Mouse (Mus musculus): ENCODE measurements around the gene P2ry14. TPM values are rescaled to one million over a fixed set of nuclear protein-coding genes. Genes with fewer than 3 reads are reported as not detected.

P2ry14 gene
- polyA plus RNA-seq (2015; fragmentation: Nextera tagmentation; extraction: Ambion mirVana) = 3.8 and 5.0 TPM in 2 replicates

DNA sequence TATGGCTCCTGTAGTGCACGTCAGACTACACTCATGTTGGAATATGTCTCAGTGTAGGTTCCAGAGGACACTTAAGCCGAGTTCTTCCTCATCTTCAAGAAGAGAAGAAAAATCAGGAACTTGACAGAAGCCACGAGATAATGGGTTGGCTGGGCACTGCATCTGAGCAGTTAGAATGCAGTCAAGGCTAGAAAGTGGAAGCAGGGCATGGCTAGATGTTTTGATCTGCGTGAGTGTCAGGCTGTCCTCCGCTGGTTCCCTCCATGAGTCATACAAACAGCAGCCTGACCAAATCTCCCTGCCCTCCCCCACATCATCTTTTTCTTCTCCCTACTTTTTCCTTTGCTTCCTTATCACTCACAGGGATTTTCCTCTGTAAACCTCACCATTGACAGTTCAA lies at the start of gene P2ry14:
TSS of gene P2ry14 (minus strand) at position 195 of the 400 bp plus-strand sequence.
- 80% methylated on average over 5 of the region's 5 CpGs for WGBS

DNA sequence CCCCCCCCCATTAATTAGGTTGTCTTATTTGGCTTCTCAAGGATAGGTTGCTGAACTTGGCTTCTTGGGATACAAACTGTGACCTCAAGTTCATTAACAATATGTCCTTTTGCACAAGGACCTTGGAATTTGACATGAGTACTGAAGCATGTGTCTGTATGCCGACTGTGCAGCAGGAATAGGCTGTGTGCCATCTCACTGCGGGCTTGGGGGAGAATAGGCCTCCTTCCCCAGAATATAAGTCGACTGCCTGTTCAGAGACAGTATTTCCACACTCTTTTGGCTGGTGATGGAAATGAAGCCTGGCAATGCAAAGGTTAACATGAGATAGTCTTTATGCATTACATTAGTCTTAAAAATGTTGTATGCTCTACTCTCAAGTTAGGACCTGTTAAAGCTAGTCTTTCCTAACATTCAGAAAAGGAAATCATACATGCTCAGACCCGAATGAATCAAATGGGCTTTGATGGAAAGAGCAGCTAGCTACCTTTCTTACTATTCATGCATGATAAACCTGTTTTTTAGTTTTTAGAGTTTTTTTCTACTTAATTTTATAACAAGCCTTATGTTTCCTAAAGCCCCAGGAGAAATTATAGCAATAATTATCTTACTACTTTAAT lies 44.0 kb upstream of the P2ry14 start:
- WGBS = 75% methylated on average over 4 of the region's 4 CpGs

More for the DNA sequence above, at the start of gene P2ry14:
- H3K4me1 ChIP-seq (ENCODE audit: insufficient read depth, low read length) = no peaks in the 10 kb centered on the region
- H3K27ac ChIP-seq (ENCODE audit: low read length) = no peak within 1 kb of the TSS
- no peak within 1 kb of the TSS for H3K4me2 ChIP-seq (replicated peaks; ENCODE audit: low read depth, low read length)
- H3K9ac ChIP-seq (replicated peaks; ENCODE audit: low read length) = no peak within 1 kb of the TSS
- no peaks in the 10 kb centered on the region for H3K9me3 ChIP-seq (ENCODE audit: low read length)
- H3K4me3 ChIP-seq (ENCODE audit: low read length) = no peak within 1 kb of the TSS
- H3K27me3 ChIP-seq (ENCODE audit: insufficient read depth, low read length) = no peaks in the 10 kb centered on the region
- no peaks in the 10 kb centered on the region for H3K36me3 ChIP-seq (ENCODE audit: insufficient read depth, low read length)
- ATAC-seq (ENCODE audit: low FRiP score, low TSS enrichment) = no peak

DNA sequence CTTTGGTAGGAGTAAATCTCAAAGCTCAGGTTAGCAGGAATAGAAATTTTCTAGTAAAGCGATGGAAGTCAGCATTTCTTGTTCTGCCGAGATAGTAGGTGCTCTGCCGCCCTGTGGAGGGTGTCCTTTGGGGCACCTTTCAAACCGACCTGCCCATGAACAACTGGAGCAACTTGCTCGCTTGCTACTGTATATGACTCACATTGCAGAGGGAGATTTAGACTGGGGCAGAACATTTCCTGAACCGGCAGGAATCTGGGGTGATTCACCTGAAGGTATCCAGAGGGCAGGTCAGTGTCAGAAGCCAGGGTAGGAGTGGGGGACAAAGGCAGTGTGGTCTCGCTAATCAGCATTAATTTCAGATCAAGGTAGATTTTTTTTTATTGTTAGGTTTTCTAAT lies 41.5 kb upstream of the P2ry14 start, which contains the start of gene Gpr87:
TSS of gene Gpr87 (minus strand) at position 167 of the 400 bp plus-strand sequence.
- Histone ChIP-seq H3K4me3 (ENCODE audit: low read length) (no peak within 1 kb of the TSS), H3K36me3 (ENCODE audit: insufficient read depth, low read length) (no peaks in the 10 kb centered on the region), H3K27me3 (ENCODE audit: insufficient read depth, low read length) (no peaks in the 10 kb centered on the region), H3K9me3 (ENCODE audit: low read length) (no peaks in the 10 kb centered on the region), H3K9ac (replicated peaks; ENCODE audit: low read length) (no peak within 1 kb of the TSS), H3K4me2 (replicated peaks; ENCODE audit: low read depth, low read length) (no peak within 1 kb of the TSS), H3K27ac (ENCODE audit: low read length) (no peak within 1 kb of the TSS), H3K4me1 (ENCODE audit: insufficient read depth, low read length) (no peaks in the 10 kb centered on the region)
- WGBS = 83% methylated on average over 7 of the region's 7 CpGs
- ATAC-seq (ENCODE audit: low FRiP score, low TSS enrichment) = no peak

More for the DNA sequence above, 44.0 kb upstream of the P2ry14 start:
- H3K27ac ChIP-seq (ENCODE audit: low read length) = no peak overlapping the region
- H3K9ac ChIP-seq (replicated peaks; ENCODE audit: low read length) = no peak overlapping the region
- no peak for ATAC-seq (ENCODE audit: low FRiP score, low TSS enrichment)
- no peaks in the 10 kb centered on the region for H3K36me3 ChIP-seq (ENCODE audit: insufficient read depth, low read length)
- H3K27me3 ChIP-seq (ENCODE audit: insufficient read depth, low read length) = no peaks in the 10 kb centered on the region
- no peak overlapping the region for H3K4me2 ChIP-seq (replicated peaks; ENCODE audit: low read depth, low read length)
- no peaks in the 10 kb centered on the region for H3K9me3 ChIP-seq (ENCODE audit: low read length)
- H3K4me1 ChIP-seq (ENCODE audit: insufficient read depth, low read length) = no peaks in the 10 kb centered on the region
- H3K4me3 ChIP-seq (ENCODE audit: low read length) = no peak overlapping the region

DNA sequence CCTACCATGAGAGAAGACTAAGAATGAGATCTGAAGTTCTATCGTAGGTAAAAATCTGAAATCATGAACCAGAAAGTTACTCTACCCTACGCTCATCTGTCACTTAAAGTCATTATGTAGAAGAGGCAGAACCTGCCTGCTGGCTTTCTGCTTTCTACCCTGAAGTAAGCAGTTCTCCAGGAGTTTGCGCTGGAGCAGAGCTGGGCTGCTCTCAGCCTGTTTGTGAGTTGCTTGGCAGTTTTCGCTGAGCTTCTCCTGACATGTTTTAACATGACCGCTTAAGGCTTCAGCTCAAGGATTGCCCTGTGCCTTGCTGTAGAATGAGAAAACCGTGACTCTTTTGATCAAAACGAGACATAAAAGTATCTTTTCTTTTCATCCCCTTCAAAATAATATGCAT lies 40.7 kb upstream of the P2ry14 start:
- no peak overlapping the region for H3K4me3 ChIP-seq (ENCODE audit: low read length)
- WGBS = 88% methylated on average over 7 of the region's 7 CpGs
- no peak overlapping the region for H3K9ac ChIP-seq (replicated peaks; ENCODE audit: low read length)
- ATAC-seq (ENCODE audit: low FRiP score, low TSS enrichment) = no peak
- H3K27ac ChIP-seq (ENCODE audit: low read length) = no peak overlapping the region
- H3K9me3 ChIP-seq (ENCODE audit: low read length) = no peaks in the 10 kb centered on the region
- H3K27me3 ChIP-seq (ENCODE audit: insufficient read depth, low read length) = no peaks in the 10 kb centered on the region
- H3K36me3 ChIP-seq (ENCODE audit: insufficient read depth, low read length) = no peaks in the 10 kb centered on the region
- no peak overlapping the region for H3K4me2 ChIP-seq (replicated peaks; ENCODE audit: low read depth, low read length)
- no peaks in the 10 kb centered on the region for H3K4me1 ChIP-seq (ENCODE audit: insufficient read depth, low read length)

DNA sequence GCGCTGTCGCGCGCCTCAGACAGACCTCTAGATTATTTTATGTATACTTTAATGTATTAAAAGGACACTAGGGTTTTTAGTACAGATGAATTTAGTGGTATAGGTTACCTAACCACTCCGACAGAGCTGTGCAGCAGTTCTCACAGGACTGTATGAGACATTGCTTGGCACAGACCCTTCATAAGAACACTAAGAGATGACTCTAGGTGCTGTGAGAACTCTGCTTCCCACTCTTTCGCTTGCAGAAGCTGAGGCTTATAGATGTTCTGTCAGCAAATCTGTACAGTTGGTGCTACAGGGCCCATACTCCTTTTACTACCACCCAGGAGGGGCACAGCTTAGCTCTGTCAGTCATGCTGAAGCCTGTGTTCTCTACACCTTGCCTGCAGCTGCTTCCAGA lies 38.3 kb upstream of the P2ry14 start:
- Histone ChIP-seq H3K4me2 (replicated peaks; ENCODE audit: low read depth, low read length) (no peak overlapping the region), H3K9me3 (ENCODE audit: low read length) (no peaks in the 10 kb centered on the region), H3K9ac (replicated peaks; ENCODE audit: low read length) (no peak overlapping the region), H3K36me3 (ENCODE audit: insufficient read depth, low read length) (no peaks in the 10 kb centered on the region), H3K27ac (ENCODE audit: low read length) (no peak overlapping the region), H3K4me1 (ENCODE audit: insufficient read depth, low read length) (no peaks in the 10 kb centered on the region), H3K27me3 (ENCODE audit: insufficient read depth, low read length) (no peaks in the 10 kb centered on the region), H3K4me3 (ENCODE audit: low read length) (no peak overlapping the region)
- ATAC-seq (ENCODE audit: low FRiP score, low TSS enrichment) = no peak
- WGBS = 98% methylated on average over 6 of the region's 6 CpGs

DNA sequence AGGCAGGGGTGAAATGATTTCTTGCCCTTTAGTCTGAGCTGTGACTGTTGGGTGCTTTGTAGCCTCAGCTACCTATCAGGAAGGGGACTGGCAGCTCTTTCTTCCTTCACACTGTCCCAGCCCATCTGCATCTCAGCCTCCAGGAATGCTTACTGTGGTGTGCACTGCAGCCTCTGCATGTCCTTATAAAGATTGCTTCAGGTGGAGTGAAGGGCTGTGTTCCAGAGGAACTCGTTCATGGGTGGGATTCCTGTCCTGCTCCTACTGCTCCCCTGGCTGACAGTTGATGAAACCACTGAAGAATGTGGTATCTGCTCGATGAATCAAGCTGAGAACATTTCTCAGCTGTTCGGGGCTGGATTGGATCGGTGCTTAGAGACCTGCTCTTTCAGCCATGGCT lies 33.9 kb upstream of the P2ry14 start:
- Histone ChIP-seq H3K27ac (ENCODE audit: low read length) (no peak overlapping the region), H3K9ac (replicated peaks; ENCODE audit: low read length) (no peak overlapping the region), H3K4me2 (replicated peaks; ENCODE audit: low read depth, low read length) (no peak overlapping the region), H3K4me1 (ENCODE audit: insufficient read depth, low read length) (no peaks in the 10 kb centered on the region), H3K4me3 (ENCODE audit: low read length) (no peak overlapping the region), H3K9me3 (ENCODE audit: low read length) (no peaks in the 10 kb centered on the region), H3K36me3 (ENCODE audit: insufficient read depth, low read length) (no peaks in the 10 kb centered on the region), H3K27me3 (ENCODE audit: insufficient read depth, low read length) (no peaks in the 10 kb centered on the region)
- 76% methylated on average over 4 of the region's 4 CpGs for WGBS
- ATAC-seq (ENCODE audit: low FRiP score, low TSS enrichment) = no peak

DNA sequence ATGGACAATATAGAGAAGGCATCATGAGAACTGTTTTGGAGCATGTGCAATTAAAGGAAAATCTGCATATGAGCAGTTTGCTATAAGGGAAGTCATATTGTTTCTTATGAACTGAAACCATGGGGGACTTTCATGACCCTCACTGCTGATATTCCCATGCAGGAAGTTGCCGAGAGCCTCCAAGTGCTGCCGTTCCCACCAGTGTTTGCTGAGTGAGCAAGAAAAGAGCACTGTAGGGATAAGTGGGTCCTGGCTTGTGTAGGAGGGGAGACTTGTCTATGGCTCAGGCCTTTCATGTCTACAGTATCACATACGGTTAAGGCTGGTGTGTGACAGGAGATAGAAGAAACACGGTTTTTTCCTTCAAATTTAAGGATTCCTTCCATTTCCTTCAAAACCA lies 32.2 kb upstream of the P2ry14 start:
- Histone ChIP-seq H3K36me3 (ENCODE audit: insufficient read depth, low read length) (no peaks in the 10 kb centered on the region), H3K4me1 (ENCODE audit: insufficient read depth, low read length) (no peaks in the 10 kb centered on the region), H3K9ac (replicated peaks; ENCODE audit: low read length) (no peak overlapping the region), H3K9me3 (ENCODE audit: low read length) (no peaks in the 10 kb centered on the region), H3K4me2 (replicated peaks; ENCODE audit: low read depth, low read length) (no peak overlapping the region), H3K4me3 (ENCODE audit: low read length) (no peak overlapping the region), H3K27me3 (ENCODE audit: insufficient read depth, low read length) (no peaks in the 10 kb centered on the region), H3K27ac (ENCODE audit: low read length) (no peak overlapping the region)
- no peak for ATAC-seq (ENCODE audit: low FRiP score, low TSS enrichment)
- 82% methylated on average over 4 of the region's 4 CpGs for WGBS

DNA sequence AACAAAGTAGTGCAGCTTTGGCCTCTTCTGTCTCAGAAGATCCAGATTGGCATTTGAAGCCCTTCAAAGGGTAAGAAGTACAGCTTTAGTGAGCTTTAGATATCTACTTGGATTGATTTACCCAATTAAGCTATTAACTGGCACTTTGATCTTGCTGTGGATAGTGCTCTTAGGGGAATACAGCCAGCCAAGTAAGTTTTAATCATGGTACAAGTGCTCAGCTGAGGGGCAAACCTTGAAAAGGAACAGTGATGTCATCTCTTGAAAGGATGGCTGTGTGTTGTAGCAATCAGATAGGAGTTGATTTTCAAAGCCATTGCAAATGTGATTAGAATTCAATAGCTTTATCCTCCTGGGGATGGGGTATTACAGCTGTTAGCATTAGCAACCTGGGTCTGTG lies 28.7 kb upstream of the P2ry14 start:
- no peaks in the 10 kb centered on the region for H3K9me3 ChIP-seq (ENCODE audit: low read length)
- H3K4me1 ChIP-seq (ENCODE audit: insufficient read depth, low read length) = no peaks in the 10 kb centered on the region
- no peak overlapping the region for H3K4me2 ChIP-seq (replicated peaks; ENCODE audit: low read depth, low read length)
- H3K9ac ChIP-seq (replicated peaks; ENCODE audit: low read length) = no peak overlapping the region
- no peaks in the 10 kb centered on the region for H3K36me3 ChIP-seq (ENCODE audit: insufficient read depth, low read length)
- H3K4me3 ChIP-seq (ENCODE audit: low read length) = no peak overlapping the region
- ATAC-seq (ENCODE audit: low FRiP score, low TSS enrichment) = no peak
- H3K27me3 ChIP-seq (ENCODE audit: insufficient read depth, low read length) = no peaks in the 10 kb centered on the region
- no peak overlapping the region for H3K27ac ChIP-seq (ENCODE audit: low read length)

DNA sequence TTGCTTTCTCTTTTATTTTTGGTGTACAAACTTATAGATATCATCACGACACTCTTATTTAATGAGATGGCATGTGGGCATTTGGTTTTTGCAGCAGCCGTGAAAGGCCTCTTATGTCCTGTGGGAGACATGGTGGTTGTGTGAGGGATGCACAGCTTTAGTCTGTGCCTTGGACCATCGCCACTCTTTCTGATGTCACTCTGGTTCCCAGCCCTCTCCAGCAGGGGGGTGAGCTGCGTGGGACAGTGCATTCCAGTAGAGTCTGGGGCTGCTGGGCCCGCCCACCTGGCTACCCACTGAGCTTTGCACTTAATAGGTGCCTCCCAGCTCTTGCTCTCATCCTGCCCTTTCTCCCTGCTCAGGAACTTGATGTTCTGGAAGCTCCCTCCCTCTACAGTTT lies 27.7 kb upstream of the P2ry14 start:
- no peak overlapping the region for H3K4me3 ChIP-seq (ENCODE audit: low read length)
- H3K36me3 ChIP-seq (ENCODE audit: insufficient read depth, low read length) = no peaks in the 10 kb centered on the region
- H3K27ac ChIP-seq (ENCODE audit: low read length) = no peak overlapping the region
- no peaks in the 10 kb centered on the region for H3K4me1 ChIP-seq (ENCODE audit: insufficient read depth, low read length)
- no peak overlapping the region for H3K4me2 ChIP-seq (replicated peaks; ENCODE audit: low read depth, low read length)
- H3K9me3 ChIP-seq (ENCODE audit: low read length) = no peaks in the 10 kb centered on the region
- no peak for ATAC-seq (ENCODE audit: low FRiP score, low TSS enrichment)
- 73% methylated on average over 5 of the region's 5 CpGs for WGBS
- H3K27me3 ChIP-seq (ENCODE audit: insufficient read depth, low read length) = no peaks in the 10 kb centered on the region
- no peak overlapping the region for H3K9ac ChIP-seq (replicated peaks; ENCODE audit: low read length)

DNA sequence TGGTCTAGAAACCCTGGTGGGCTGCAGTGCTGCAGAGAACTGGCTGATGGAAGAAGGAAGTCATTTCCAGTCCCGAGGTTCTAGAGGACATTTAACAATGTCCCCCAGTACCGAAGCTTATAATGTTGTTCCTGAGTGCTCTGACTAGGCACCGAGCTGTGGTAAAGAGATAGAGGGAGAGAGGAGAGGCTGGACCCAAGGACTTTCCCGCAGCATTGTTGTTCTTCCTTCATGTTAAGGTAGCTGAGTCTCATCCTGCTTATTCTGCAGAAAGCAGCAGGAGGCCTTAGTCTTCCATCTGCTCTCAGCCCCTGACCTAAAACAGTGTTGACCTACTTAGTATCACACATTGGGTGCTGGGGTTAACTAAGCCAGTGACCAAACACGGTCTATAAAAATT lies 23.5 kb upstream of the P2ry14 start:
- H3K27me3 ChIP-seq (ENCODE audit: insufficient read depth, low read length) = no peaks in the 10 kb centered on the region
- H3K4me1 ChIP-seq (ENCODE audit: insufficient read depth, low read length) = no peaks in the 10 kb centered on the region
- 68% methylated on average over 5 of the region's 5 CpGs for WGBS
- no peak overlapping the region for H3K4me2 ChIP-seq (replicated peaks; ENCODE audit: low read depth, low read length)
- H3K9me3 ChIP-seq (ENCODE audit: low read length) = no peaks in the 10 kb centered on the region
- no peak overlapping the region for H3K9ac ChIP-seq (replicated peaks; ENCODE audit: low read length)
- no peak for ATAC-seq (ENCODE audit: low FRiP score, low TSS enrichment)
- H3K4me3 ChIP-seq (ENCODE audit: low read length) = no peak overlapping the region
- H3K27ac ChIP-seq (ENCODE audit: low read length) = no peak overlapping the region
- no peaks in the 10 kb centered on the region for H3K36me3 ChIP-seq (ENCODE audit: insufficient read depth, low read length)
